Mouse (Mus musculus): ENCODE measurements around the gene Efcab5.
A peak's percentile ranks its signal among the peaks of the same experiment; 100 is the strongest.

Efcab5 gene

DNA sequence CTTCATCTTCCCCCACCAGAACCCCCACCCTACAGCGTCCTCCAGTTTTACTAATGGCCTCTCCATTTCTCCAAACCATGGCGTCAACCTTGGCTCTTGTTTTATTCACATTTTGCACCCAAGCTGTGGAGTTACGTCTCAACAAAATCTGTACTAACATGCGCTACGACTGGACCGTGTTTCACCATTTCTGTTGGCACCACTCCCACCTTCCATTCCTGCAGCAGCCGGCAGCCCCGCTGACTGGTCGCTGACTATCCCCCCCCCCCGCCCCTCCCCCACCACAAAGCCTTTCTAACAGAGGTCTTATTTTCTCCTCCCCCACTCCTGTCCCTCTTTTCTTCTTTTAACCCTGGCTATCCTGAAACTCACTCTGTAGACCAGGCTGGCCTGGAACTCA, 93.6 kb downstream of the Efcab5 start:
- DNase-seq, result no peak

DNA sequence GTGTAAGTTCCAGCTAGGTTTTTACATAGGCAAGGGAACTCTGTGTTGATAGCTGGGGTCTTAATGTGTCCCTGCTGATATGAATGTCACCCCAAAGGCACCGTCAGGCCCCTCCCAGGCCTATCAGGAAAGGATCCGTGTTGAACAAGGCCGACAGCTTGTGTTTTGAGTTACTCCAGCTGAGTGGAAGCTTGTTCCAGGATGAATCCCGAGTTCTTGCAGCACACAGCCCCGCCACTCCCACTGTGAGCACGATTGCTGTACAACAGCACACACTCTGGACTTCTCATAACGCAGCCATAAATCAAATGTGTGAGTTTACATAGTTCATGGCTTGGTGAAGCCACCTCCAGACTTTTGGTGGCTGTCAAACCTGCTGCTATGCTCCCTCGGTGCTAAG, 94.6 kb downstream of the Efcab5 start:
- DNase-seq, result no peak

DNA sequence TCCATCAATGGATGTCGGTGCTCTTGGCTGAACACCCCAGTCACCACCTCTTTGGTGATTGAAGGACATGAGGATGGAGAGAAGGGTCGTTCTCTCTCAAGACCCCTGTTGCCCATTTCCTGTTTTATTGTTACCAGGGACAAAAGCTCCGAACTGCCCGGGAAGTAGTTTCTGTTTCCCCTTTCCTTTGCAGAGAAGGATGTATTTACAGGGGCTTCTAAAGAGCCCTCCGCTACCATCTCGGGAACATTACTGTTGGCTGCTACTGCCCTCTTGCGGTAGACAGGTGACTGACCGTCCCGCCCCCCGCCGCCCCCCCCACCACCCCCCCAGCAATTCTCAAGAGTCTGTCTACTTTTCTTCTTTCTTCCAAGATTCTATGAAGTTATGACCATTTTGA, 95.6 kb downstream of the Efcab5 start:
- peak; percentile 64 to 66 for DNase-seq

DNA sequence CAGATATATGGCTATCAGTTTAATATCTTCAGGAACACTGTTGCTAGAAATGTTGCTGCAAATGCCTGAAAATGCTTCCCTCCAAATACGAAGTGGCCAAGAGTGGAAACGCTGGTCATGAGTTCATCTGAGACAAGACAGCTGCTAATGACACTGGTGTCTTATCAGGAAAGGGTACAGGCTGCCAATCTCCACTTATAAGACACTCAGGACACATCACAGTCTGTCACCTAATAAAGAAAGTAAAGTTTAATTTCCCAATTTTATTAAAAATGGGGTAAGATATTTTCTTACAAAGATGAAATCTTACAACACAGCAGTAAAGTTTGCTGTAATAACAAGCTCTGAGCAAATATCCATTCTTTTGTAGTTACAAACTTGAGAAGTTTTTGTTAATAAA, 99.6 kb downstream of the Efcab5 start:
- DNase-seq, result no peak

DNA sequence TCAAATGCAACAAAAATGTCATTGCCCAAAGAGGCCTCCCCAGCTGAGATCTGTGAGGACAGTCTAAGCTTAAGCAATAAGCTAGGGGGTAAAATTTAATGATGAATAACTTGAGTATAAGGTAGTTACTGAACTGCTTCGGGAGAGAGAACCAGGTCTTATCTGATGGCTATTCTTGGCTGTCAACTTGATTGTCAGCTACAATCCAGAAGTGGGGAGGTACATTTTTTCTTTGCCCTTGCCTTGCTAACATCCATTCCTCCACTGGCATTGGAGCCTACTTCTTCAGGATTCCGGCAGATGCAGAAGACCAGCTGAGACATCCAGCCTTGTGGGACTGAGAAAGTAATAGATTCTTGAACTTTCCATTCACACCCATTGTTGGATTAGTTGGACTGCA, 101.8 kb downstream of the Efcab5 start:
- no peak for DNase-seq

DNA sequence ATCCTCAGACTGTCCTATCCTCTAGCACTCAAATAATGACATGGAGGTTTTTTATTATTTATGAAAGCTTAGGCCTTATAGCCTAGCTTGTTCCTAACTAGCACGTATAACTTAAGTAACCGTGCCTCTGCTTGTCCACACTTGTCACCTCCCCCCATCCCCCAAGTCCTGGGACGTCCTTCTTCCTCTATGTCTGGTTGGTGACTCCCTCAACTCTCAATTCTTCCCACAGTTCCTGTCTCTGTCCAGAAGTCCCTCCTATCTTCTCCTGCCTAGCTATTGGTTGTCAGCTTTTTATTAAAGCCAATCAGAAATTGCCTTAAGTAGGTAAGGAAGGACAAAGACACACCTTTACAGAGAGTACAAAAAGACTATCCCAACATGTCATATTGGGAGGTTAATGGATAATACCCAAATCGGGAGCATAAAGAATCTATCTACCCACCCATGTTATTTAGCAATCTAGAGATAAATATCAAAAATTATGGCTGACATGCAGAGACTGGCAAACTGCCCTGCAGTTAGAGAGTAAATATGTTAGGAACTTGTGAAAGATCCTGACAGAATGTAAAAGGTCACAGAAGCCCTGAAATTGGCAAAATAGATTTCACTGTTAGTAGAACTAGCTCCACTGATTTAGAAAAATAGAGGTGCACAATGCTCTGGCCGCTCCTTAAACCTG, 104.6 kb downstream of the Efcab5 start:
- no peak for DNase-seq

DNA sequence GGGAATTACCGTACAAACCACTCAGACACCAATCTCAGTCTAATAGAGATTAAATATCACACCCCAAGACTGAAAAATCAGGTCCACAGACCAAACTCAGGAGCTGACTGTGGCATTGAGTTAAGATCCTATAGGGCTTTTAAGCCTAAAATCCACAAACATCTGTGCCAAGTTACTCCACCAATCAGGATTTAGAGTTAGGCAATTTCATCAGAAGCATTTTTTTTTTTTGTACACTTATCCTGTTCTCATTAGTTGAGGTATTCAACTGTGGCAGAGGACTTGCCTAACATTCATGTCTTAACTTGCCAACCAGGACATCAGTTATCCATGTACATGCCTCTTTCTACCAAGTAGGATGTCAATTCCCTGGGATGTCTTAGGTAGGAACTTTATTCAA, 109.4 kb downstream of the Efcab5 start:
- DNase-seq, result no peak

DNA sequence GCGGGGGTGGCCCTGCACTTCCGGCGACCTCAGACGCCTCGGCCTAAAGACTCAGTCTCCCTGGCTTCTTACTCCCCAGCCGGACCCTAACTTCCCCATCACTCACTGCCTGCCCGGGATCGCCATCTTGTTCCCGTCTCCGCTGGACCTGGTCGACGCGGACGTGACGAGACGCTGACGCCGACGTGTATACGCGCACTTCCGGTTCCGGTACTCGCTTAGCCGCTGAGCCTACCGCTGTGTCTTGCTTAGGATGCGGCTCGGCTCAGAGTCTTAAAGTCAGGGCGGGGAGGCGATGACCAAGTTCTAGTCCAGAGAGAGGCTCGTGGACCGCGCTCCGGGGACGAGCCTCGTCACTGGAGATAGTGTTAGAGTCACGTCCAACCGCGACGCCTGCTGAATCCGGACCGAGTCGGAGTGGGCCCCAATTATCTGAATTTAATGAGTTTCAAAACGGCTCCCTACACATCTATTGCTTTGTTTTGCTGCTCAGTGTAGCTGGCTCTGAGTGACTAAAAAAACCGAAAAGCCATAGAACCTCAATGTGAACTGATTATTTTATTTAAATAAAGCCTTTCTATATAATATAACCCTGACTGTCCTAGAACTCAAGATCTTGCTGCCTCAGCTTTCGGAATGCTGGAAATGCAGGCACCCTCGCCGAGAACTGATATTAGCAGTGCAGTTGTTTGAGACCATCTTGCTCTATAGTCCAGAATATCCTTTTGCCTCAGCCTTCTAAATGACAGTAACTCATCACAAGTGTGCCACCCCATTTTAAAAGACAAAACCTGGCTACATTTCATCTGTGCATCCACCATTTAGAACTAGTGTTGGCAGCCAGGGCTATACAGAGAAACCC, 110.3 kb downstream of the Efcab5 start, which contains the start of gene Nsrp1:
Nsrp1 (minus strand) TSS at position 163 of the 862 bp plus-strand sequence.
- peak; percentile 93 to 94 for DNase-seq

DNA sequence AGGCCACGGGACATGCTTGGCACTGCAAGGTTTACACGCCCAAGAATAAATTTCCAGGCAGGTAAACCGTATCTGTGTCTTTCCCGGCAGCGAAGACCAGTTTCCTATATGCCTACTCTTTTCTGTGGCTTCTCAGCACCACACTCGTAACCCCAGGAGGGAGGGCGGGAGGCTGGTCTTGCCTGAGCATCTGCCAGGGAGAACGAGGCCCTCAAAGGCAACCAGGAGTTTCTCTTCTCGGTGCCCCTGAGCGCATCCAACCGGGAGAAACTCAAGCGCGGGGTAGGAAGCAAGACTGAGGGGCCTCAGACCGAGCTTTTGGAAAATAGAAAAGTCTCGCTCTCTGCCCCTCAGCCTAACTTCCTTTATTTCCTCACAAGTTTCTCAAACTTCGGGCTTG, 111.0 kb downstream of the Efcab5 start:
- DNase-seq, result peak; percentile 55 to 58

DNA sequence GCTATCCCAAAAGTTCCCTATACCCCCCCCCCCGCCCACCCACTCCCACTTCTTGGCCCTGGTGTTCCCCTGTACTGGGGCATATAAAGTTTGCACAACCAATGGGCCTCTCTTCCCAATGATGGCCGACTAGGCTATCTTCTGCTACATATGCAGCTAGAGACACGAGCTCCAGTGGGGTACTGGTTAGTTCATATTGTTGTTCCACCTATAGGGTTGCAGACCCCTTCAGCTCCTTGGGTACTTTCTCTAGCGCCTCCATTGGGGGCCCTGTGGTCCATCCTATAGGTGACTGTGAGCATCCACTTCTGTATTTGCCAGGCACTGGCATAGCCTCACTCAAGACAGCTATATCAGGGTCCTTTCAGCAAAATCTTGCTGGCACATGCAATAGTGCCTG, 111.4 kb downstream of the Efcab5 start:
- peak in 1 of 2 experiments; percentile 22 for DNase-seq

DNA sequence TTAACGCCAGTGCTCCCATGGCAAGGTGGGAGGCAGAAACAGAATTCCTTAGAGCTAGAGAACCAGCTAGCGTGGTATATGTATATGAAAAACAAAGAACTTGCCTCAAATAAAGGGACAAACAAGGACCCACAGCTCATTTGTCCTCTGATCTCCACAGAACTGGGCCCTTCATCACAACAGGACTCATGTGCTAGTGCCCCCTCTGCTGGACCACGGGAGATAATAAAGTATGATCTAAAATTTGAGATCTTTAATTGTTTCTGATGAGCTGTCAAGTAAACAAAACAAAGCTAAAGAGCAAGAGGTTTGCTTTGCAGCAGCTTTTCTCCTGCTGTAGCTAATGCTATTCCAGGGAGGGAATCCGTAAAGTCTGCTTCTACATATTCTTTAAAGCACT, 118.0 kb downstream of the Efcab5 start:
- peak; percentile 35 to 50 for DNase-seq

DNA sequence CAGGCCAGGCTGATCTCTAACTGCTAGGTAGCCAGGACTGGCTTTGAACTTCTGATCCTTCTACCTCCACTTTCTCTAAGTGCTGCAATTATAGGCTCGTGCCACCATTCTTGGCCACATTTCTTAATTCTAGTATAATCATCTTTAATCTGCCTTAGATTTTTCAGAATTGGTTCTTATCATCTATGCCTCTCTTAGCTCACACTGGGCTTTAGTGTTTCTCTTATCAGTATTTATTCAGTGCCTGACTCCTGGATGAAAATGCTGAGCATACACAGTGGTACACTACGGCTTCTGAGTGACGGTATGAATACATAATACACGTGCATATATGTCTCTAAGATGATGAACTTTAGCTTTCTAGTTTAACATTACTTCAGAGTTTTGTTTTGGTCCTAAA, 119.9 kb downstream of the Efcab5 start:
- no peak for DNase-seq

DNA sequence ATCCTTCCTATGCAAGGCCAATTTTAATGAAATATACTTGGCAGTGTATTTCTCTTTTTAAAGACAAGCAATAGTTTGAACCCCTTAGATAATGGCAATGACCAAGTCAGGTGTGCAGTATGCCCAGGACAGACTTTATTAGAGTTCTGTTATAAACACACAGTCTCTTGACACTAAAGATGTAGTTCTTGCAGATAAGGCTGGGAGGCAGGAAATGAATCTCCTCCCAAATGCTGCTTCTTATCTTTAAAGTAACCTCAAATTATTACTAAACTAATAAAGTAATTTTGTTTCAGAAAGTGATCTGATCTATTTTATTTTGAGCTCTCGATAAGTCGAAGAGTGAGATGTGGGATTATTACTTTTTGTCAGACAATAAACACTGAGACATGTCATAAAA, 125.4 kb downstream of the Efcab5 start:
- DNase-seq, result no peak

DNA sequence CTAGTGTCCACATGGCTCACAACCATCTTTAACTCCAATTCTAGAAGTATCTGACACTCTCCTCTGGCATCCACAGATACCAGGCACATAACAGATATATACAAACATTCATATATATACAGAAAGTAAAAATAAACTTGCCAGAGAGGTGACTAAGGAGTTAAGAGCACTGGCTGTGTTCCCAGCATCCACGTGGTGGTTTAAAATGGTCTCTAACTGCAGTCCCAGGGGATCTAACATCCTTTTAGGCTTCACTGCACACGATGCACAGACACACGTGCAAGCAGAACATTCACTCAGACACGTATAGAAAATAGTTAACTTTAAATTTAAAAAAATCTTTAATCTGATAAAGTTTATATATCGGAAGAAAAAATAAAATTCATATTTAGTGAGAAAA, 126.8 kb downstream of the Efcab5 start:
- DNase-seq, result peak; percentile 13 to 23

DNA sequence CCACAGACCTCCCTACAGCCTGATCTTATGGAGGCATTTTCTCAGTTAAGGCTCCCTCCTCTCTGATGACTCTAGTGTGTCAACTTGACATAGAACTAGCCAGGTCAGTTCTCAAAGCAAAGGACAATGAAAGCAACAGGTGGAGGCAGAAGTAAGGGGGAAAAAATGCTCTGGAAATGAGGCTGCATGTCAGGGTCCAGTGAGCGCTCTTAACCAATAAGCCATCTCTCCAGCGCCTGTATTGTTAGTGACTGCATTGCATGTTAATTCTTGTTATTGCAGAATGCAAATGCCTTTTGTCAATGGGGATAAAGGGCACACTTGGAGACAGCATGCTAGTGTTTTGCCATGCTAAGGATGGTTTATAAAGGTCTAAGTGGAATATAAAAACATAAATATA, 146.0 kb downstream of the Efcab5 start:
- no peak for DNase-seq

DNA sequence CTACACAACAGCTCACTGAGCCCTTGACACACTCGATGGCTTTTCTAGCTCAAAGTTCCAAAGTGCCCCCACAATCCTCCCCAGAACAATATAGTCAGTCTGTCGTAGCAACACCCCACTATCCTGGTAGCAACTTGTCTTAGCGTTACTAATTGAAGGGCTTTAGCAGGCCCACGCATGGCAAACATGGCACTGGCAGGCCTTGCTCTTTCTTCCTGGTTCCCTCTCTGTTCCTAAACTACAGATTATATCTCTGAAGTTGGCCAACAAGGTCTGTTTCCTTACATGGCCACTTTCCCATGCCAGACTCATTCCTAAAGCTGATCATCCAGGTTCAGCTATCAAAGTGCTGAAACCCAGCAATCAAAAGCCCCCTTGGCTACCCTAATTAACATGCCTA, 146.9 kb downstream of the Efcab5 start:
- DNase-seq, result no peak
